Mouse (Mus musculus): ENCODE measurements around the gene Babam2.

- TF ChIP-seq POLR2AphosphoS2 (IDR thresholded peaks at IDR 0.05; ENCODE audit: insufficient read length, low read depth) (no peak), POLR2A (IDR thresholded peaks at IDR 0.05; ENCODE audit: insufficient read length, low read depth) (no peak), E2F4 (IDR thresholded peaks at IDR 0.05; ENCODE audit: insufficient read depth) (no peak), MYOD1 (IDR thresholded peaks at IDR 0.05; ENCODE audit: control insufficient read depth in 1 of 3, insufficient read length in 2 of 3, low read depth in 2 of 3) (peak in 1 of 3 experiments; percentile 34), MAX (IDR thresholded peaks at IDR 0.05; ENCODE audit: low read depth) (no peak), SRF (IDR thresholded peaks at IDR 0.05; ENCODE audit: control insufficient read depth, insufficient read length, low read depth) (no peak), USF1 (IDR thresholded peaks at IDR 0.05; ENCODE audit: low read depth) (no peak), REST (IDR thresholded peaks at IDR 0.05; ENCODE audit: insufficient read depth, insufficient read length) (no peak), MYOG (IDR thresholded peaks at IDR 0.05; ENCODE audit: control insufficient read depth in 1 of 3, insufficient read depth in 1 of 3, insufficient read length in 2 of 3, low read depth in 2 of 3) (no peak), CEBPB (IDR thresholded peaks at IDR 0.05; ENCODE audit: insufficient read depth, poor library complexity, severe bottlenecking) (no peak), TCF3 (IDR thresholded peaks at IDR 0.05; ENCODE audit: insufficient read length, low read depth) (no peak)
Observed at GRCm38 (mm10) chr5:31848995-31849394, 151.5 kb downstream of the Babam2 start.
